Mouse (Mus musculus): ENCODE measurements at regions not wholly inside any gene's neighbourhood (a gene's known extent, or its start where the extent isn't known, plus 50 kb on each side); places are given as distances from the start of the nearest gene placed in this dataset.

- TF ChIP-seq POLR2A (IDR thresholded peaks at IDR 0.05; ENCODE audit: borderline replicate concordance, extremely low read depth, insufficient read depth, insufficient read length) = no peak
- Histone ChIP-seq H3K27me3 (ENCODE audit: control insufficient read depth, insufficient read depth, low read length) (no peaks in the 10 kb centered on the region), H3K9ac (ENCODE audit: low read depth, low read length, severe bottlenecking) (no peak overlapping the region), H3K36me3 (ENCODE audit: control insufficient read depth, insufficient read depth, low read length) (no peaks in the 10 kb centered on the region), H3K4me1 (ENCODE audit: control insufficient read depth, insufficient read depth, low read length) (no peaks in the 10 kb centered on the region), H3K9me3 (ENCODE audit: control insufficient read depth, low read length) (no peaks in the 10 kb centered on the region), H3K27ac (replicated peaks; ENCODE audit: low read depth, low read length) (no peak overlapping the region), H3K4me2 (replicated peaks; ENCODE audit: low read depth, low read length, severe bottlenecking) (no peak overlapping the region), H3K4me3 (replicated peaks; ENCODE audit: low read length) (no peak overlapping the region)
- WGBS = 79% methylated on average over 6 of the region's 6 CpGs
- DNase-seq (ENCODE audit: low spot score) = no peak
- no peak for ATAC-seq (ENCODE audit: low FRiP score, low read depth)
Measured at GRCm38 (mm10) chr15:74379366-74379765, 256.8 kb downstream of the Mroh4 start.

- H3K27me3 ChIP-seq (ENCODE audit: control insufficient read depth, insufficient read depth, low read length) = no peaks in the 10 kb centered on the region
Measured at GRCm38 (mm10) chr15:74369461-74369860, 266.7 kb downstream of the Mroh4 start.

GRCm38 (mm10) chr15:74347911-74348310, 288.2 kb downstream of the Mroh4 start:
- Histone ChIP-seq H3K36me3 (ENCODE audit: control insufficient read depth, insufficient read depth, low read length) (no peaks in the 10 kb centered on the region), H3K4me3 (replicated peaks; ENCODE audit: low read length) (no peak overlapping the region), H3K9ac (ENCODE audit: low read depth, low read length, severe bottlenecking) (no peak overlapping the region), H3K27ac (replicated peaks; ENCODE audit: low read depth, low read length) (no peak overlapping the region), H3K4me1 (ENCODE audit: control insufficient read depth, insufficient read depth, low read length) (no peaks in the 10 kb centered on the region), H3K27me3 (ENCODE audit: control insufficient read depth, insufficient read depth, low read length) (no peaks in the 10 kb centered on the region), H3K4me2 (replicated peaks; ENCODE audit: low read depth, low read length, severe bottlenecking) (no peak overlapping the region), H3K9me3 (ENCODE audit: control insufficient read depth, low read length) (no peaks in the 10 kb centered on the region)
- DNase-seq (ENCODE audit: low spot score) (no peak), ATAC-seq (ENCODE audit: low FRiP score, low read depth) (no peak)
- WGBS = 32% methylated on average over 4 of the region's 4 CpGs
- TF ChIP-seq POLR2A (IDR thresholded peaks at IDR 0.05; ENCODE audit: borderline replicate concordance, extremely low read depth, insufficient read depth, insufficient read length) = no peak

More at GRCm38 (mm10) chr15:74369461-74369860, 266.7 kb downstream of the Mroh4 start:
- no peak overlapping the region for H3K4me3 ChIP-seq (replicated peaks; ENCODE audit: low read length)
- no peak for TF ChIP-seq POLR2A (IDR thresholded peaks at IDR 0.05; ENCODE audit: borderline replicate concordance, extremely low read depth, insufficient read depth, insufficient read length)
- H3K27ac ChIP-seq (replicated peaks; ENCODE audit: low read depth, low read length) = no peak overlapping the region
- no peaks in the 10 kb centered on the region for H3K4me1 ChIP-seq (ENCODE audit: control insufficient read depth, insufficient read depth, low read length)
- H3K9me3 ChIP-seq (ENCODE audit: control insufficient read depth, low read length) = no peaks in the 10 kb centered on the region
- H3K36me3 ChIP-seq (ENCODE audit: control insufficient read depth, insufficient read depth, low read length) = no peaks in the 10 kb centered on the region
- 74% methylated on average over 3 of the region's 3 CpGs for WGBS
- ATAC-seq (ENCODE audit: low FRiP score, low read depth) (no peak), DNase-seq (ENCODE audit: low spot score) (no peak)
- no peak overlapping the region for H3K4me2 ChIP-seq (replicated peaks; ENCODE audit: low read depth, low read length, severe bottlenecking)
- no peak overlapping the region for H3K9ac ChIP-seq (ENCODE audit: low read depth, low read length, severe bottlenecking)

GRCm38 (mm10) chr15:74343591-74343990, 292.6 kb downstream of the Mroh4 start:
- Histone ChIP-seq H3K36me3 (ENCODE audit: control insufficient read depth, insufficient read depth, low read length) (no peaks in the 10 kb centered on the region), H3K4me1 (ENCODE audit: control insufficient read depth, insufficient read depth, low read length) (no peaks in the 10 kb centered on the region), H3K4me2 (replicated peaks; ENCODE audit: low read depth, low read length, severe bottlenecking) (no peak overlapping the region), H3K4me3 (replicated peaks; ENCODE audit: low read length) (no peak overlapping the region), H3K9ac (ENCODE audit: low read depth, low read length, severe bottlenecking) (no peak overlapping the region), H3K27me3 (ENCODE audit: control insufficient read depth, insufficient read depth, low read length) (no peaks in the 10 kb centered on the region), H3K27ac (replicated peaks; ENCODE audit: low read depth, low read length) (no peak overlapping the region), H3K9me3 (ENCODE audit: control insufficient read depth, low read length) (no peaks in the 10 kb centered on the region)
- ATAC-seq (ENCODE audit: low FRiP score, low read depth) = no peak
- whole genome bisulfite sequencing = 78% methylated on average over 6 of the region's 6 CpGs
- DNase-seq (ENCODE audit: low spot score) = no peak
- TF ChIP-seq POLR2A (IDR thresholded peaks at IDR 0.05; ENCODE audit: borderline replicate concordance, extremely low read depth, insufficient read depth, insufficient read length) = no peak

GRCm38 (mm10) chr15:74333846-74334245, 302.3 kb downstream of the Mroh4 start:
- no peak overlapping the region for H3K4me3 ChIP-seq (replicated peaks; ENCODE audit: low read length)
- no peaks in the 10 kb centered on the region for H3K27me3 ChIP-seq (ENCODE audit: control insufficient read depth, insufficient read depth, low read length)
- ATAC-seq (ENCODE audit: low FRiP score, low read depth) = no peak
- no peak for TF ChIP-seq POLR2A (IDR thresholded peaks at IDR 0.05; ENCODE audit: borderline replicate concordance, extremely low read depth, insufficient read depth, insufficient read length)
- no peaks in the 10 kb centered on the region for H3K36me3 ChIP-seq (ENCODE audit: control insufficient read depth, insufficient read depth, low read length)
- no peaks in the 10 kb centered on the region for H3K9me3 ChIP-seq (ENCODE audit: control insufficient read depth, low read length)
- DNase-seq (ENCODE audit: low spot score) = no peak
- H3K4me2 ChIP-seq (replicated peaks; ENCODE audit: low read depth, low read length, severe bottlenecking) = no peak overlapping the region
- H3K4me1 ChIP-seq (ENCODE audit: control insufficient read depth, insufficient read depth, low read length) = no peaks in the 10 kb centered on the region
- H3K9ac ChIP-seq (ENCODE audit: low read depth, low read length, severe bottlenecking) = no peak overlapping the region
- H3K27ac ChIP-seq (replicated peaks; ENCODE audit: low read depth, low read length) = no peak overlapping the region

GRCm38 (mm10) chr15:74330131-74330530, 306.0 kb downstream of the Mroh4 start:
- WGBS = 57% methylated on average over 3 of the region's 3 CpGs
- no peak for ATAC-seq (ENCODE audit: low FRiP score, low read depth)
- DNase-seq (ENCODE audit: low spot score) = no peak

More at GRCm38 (mm10) chr15:74330131-74330530, 306.0 kb downstream of the Mroh4 start:
- Histone ChIP-seq H3K4me1 (ENCODE audit: control insufficient read depth, insufficient read depth, low read length) (no peaks in the 10 kb centered on the region), H3K27me3 (ENCODE audit: control insufficient read depth, insufficient read depth, low read length) (no peaks in the 10 kb centered on the region), H3K4me2 (replicated peaks; ENCODE audit: low read depth, low read length, severe bottlenecking) (no peak overlapping the region), H3K4me3 (replicated peaks; ENCODE audit: low read length) (no peak overlapping the region), H3K9ac (ENCODE audit: low read depth, low read length, severe bottlenecking) (no peak overlapping the region), H3K27ac (replicated peaks; ENCODE audit: low read depth, low read length) (no peak overlapping the region), H3K9me3 (ENCODE audit: control insufficient read depth, low read length) (no peaks in the 10 kb centered on the region), H3K36me3 (ENCODE audit: control insufficient read depth, insufficient read depth, low read length) (no peaks in the 10 kb centered on the region)
- TF ChIP-seq POLR2A (IDR thresholded peaks at IDR 0.05; ENCODE audit: borderline replicate concordance, extremely low read depth, insufficient read depth, insufficient read length) = no peak
